ENCODE assay signal across 9 mouse cellular contexts in the genomic region with DNA sequence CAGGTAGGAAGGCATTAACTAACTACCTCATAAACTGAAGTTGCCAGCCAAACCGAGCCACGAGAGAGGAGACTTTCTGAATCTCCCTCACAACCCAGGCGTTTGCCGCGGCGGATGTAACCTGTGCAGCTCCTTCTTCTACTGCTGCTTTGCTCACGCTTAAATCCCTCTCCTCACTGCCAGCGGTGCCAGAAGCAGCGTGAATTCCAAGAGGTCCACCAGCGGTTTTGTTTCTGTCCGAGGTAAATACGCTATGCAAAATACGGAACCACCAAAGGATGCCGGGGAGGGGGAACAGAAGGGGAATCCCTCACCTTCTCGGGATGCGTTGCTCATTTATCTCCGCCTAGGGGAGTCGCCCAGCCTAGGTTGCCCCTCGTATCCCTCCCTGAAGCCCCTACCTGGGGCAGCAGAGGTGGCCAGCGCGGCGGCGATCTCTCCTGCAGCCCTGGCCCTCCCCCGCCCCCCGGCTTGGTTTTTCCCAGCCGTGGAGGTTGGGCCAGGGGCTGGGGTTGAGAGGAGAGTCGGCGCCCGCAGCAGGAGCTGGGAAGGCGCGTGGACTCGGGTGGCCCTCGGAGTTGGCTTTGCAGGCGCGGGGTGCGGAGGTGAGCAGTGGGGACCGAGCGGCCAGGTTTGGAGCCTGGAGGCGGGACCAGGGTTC. TPM values are rescaled to one million over a fixed set of nuclear protein-coding genes. Genes with fewer than 3 reads are reported as not detected.
DNase-seq lines count a peak whose midpoint lies in the region; ATAC-seq and TF ChIP-seq lines count a peak whose summit lies in the region.
"Had no signal": no experiment of that assay in that cellular context is flagged by ENCODE, and none has a peak within 500 bp of the region (broad histone marks: within the 10 kb centered on the region; RNA-seq: fewer than 3 reads in every experiment).

Tpbg (plus strand) TSS at position 30 of the 661 bp plus-strand sequence.

- peak; percentile 80 for TF ChIP-seq POLR2A in myocyte (IDR thresholded peaks at IDR 0.05; ENCODE audit: insufficient read length, low read depth)

- peaks cover 6% of the 10 kb centered on the region for H3K27me3 ChIP-seq in intestine, embryonic 16.5 days (replicated peaks; ENCODE audit: control insufficient read depth, insufficient read depth, low read length)
- peaks cover 54% of the 10 kb centered on the region for H3K27me3 ChIP-seq in liver, embryonic 11.5 days (replicated peaks; ENCODE audit: control insufficient read depth, insufficient read depth, low read length)
- H3K27me3 ChIP-seq in myocyte (ENCODE audit: control insufficient read depth, insufficient read depth, insufficient read length), result no peaks in the 10 kb centered on the region

- ATAC-seq in intestine, embryonic 16.5 days, result peak; percentile 81
- peak; percentile 61 for ATAC-seq in liver, embryonic 11.5 days (replicated peaks; ENCODE audit: low FRiP score)

- H3K9me3 ChIP-seq in intestine, embryonic 16.5 days (ENCODE audit: control insufficient read depth, low read length), result no peaks in the 10 kb centered on the region
- H3K9me3 ChIP-seq in liver, embryonic 11.5 days (ENCODE audit: control insufficient read depth, low read length), result no peaks in the 10 kb centered on the region

- under 1% methylated on average over 39 of the region's 39 CpGs for WGBS in intestine, embryonic 16.5 days
- WGBS in liver, embryonic 11.5 days, result 1% methylated on average over 39 of the region's 39 CpGs

- peaks cover 6% of the 10 kb centered on the region; the same call in 1 of the 2 replicates for H3K4me1 ChIP-seq in intestine, embryonic 16.5 days (ENCODE audit: control insufficient read depth, insufficient read depth, low read length)
- no peaks in the 10 kb centered on the region; the same call in 1 of the 2 replicates for H3K4me1 ChIP-seq in liver, embryonic 11.5 days (replicated peaks; ENCODE audit: control insufficient read depth, insufficient read depth, low read length)

- peak within 1 kb of the TSS; percentile 63 for H3K4me3 ChIP-seq in intestine, embryonic 16.5 days (ENCODE audit: low read length)
- H3K4me3 ChIP-seq in liver, embryonic 11.5 days (ENCODE audit: low read depth, low read length), result peak within 1 kb of the TSS; percentile 60
- H3K4me3 ChIP-seq in myocyte, result peak within 1 kb of the TSS; percentile 76

- no peaks in the 10 kb centered on the region for H3K36me3 ChIP-seq in intestine, embryonic 16.5 days (ENCODE audit: control insufficient read depth, insufficient read depth, low read length)
- H3K36me3 ChIP-seq in liver, embryonic 11.5 days (ENCODE audit: control insufficient read depth, insufficient read depth, low read length), result no peaks in the 10 kb centered on the region
- H3K36me3 ChIP-seq in myocyte (ENCODE audit: control insufficient read depth, insufficient read depth), result peaks cover 8% of the 10 kb centered on the region
- H3K36me3 ChIP-seq: G1E had no signal

- H3K4me2 ChIP-seq in intestine, embryonic 16.5 days (ENCODE audit: low read depth, low read length), result peak within 1 kb of the TSS; percentile 99
- H3K4me2 ChIP-seq in liver, embryonic 11.5 days, result peak within 1 kb of the TSS; percentile 83
- H3K4me2 ChIP-seq in myocyte (ENCODE audit: low read depth), result peak within 1 kb of the TSS; percentile 88

- peak within 1 kb of the TSS; percentile 64 for H3K9ac ChIP-seq in intestine, embryonic 16.5 days (ENCODE audit: low read depth, low read length)
- H3K9ac ChIP-seq in liver, embryonic 11.5 days (ENCODE audit: low read depth, low read length), result 0 out of 2 replicates have a peak within 1 kb of the TSS, but pooled peaks have one; percentile 7

- H3K27ac ChIP-seq in intestine, embryonic 16.5 days (ENCODE audit: low read length), result peak within 1 kb of the TSS; percentile 52
- H3K27ac ChIP-seq in liver, embryonic 11.5 days (ENCODE audit: low read depth, low read length), result no peak within 1 kb of the TSS

- H3K79me2 ChIP-seq in myocyte (ENCODE audit: control insufficient read depth, insufficient read depth), result peaks cover 18% of the 10 kb centered on the region

- H3ac ChIP-seq in myocyte (ENCODE audit: control insufficient read depth, insufficient read length), result peak within 1 kb of the TSS; percentile 47

- intact Hi-C loops in gastrocnemius, postnatal 36 days (cut with DNase I), result no loop called here

- DNase-seq in layer of hippocampus, postnatal 10 days (ENCODE audit: low spot score in 2 of 2), result peak; percentile 50 to 65
- no peak for DNase-seq in layer of hippocampus, adult 8-10 months (ENCODE audit: low spot score in 2 of 2)
- DNase-seq in cerebellum, postnatal 36 days, result peak; percentile 16 to 19
- DNase-seq in gastrocnemius, postnatal 36 days, result peak; percentile 19 to 29
- peak; percentile 58 for DNase-seq in liver, embryonic 11.5 days (ENCODE audit: low spot score)
- no peak for DNase-seq in T-cell, adult 2 months (ENCODE audit: low spot score)

TF ChIP-seq in myocyte, 11 proteins besides CTCF, POLR2A, EP300 and RAD21:
- TF ChIP-seq POLR2AphosphoS2 (IDR thresholded peaks at IDR 0.05; ENCODE audit: insufficient read length, low read depth) (peak; percentile 78), SRF (IDR thresholded peaks at IDR 0.05; ENCODE audit: control insufficient read depth, insufficient read length, low read depth) (no peak)

RNA-seq across cellular contexts. Expression of gene Tpbg, which starts in this region (rescaled TPM):
- total RNA-seq in layer of hippocampus, postnatal 10 days (2021), result 10 to 100 TPM; 14.0 to 18.4 TPM
- total RNA-seq in layer of hippocampus, adult 8-10 months (2022), result 10 to 100 TPM in 1 of 4 experiments, 1 to 10 TPM in 3; 7.5 to 10.1 (median 9.5) TPM
- total RNA-seq in gastrocnemius, postnatal 36 days (2021), result under 1 TPM; 0.59 to 0.74 TPM
- 4.4 and 4.8 TPM in 2 replicates for polyA plus RNA-seq in intestine, embryonic 16.5 days (2015; fragmentation: Nextera tagmentation; extraction: Ambion mirVana)
- 2.3 and 3.0 TPM in 2 replicates for polyA plus RNA-seq in liver, embryonic 11.5 days (2014; fragmentation: Nextera tagmentation; extraction: Ambion mirVana)
- 15.2 TPM for polyA plus RNA-seq in myocyte (2012; fragmentation: generic; extraction: Trizol)
- polyA plus RNA-seq: G1E had no signal

Comparison
In these comparisons a context has a peak if more than half of its experiments do, and no peak if none do; other contexts are left out.
1. RNA of gene Tpbg (total RNA-seq): 14.0 to 18.4 TPM in layer of hippocampus, postnatal 10 days and 7.5 to 10.1 TPM in layer of hippocampus, adult 8-10 months; 0.59 to 0.74 TPM in gastrocnemius, postnatal 36 days; every median in the first group is over 4 times any median in the second.
2. DNase-seq: peak in layer of hippocampus, postnatal 10 days (2 of 2), cerebellum, postnatal 36 days (2 of 2) and liver, embryonic 11.5 days (single experiment); none in layer of hippocampus, adult 8-10 months (0 of 2) and T-cell, adult 2 months (single experiment).
3. Peak in DNase-seq in gastrocnemius, postnatal 36 days; RNA of the gene not detected or under 1 TPM.
4. Peak in every context shown above with its lines, with median percentiles within 50 percentile points of each other: H3K4me2 ChIP-seq and H3K4me3 ChIP-seq.